Mouse (Mus musculus) erythroblast, adult 5-6 weeks (primary cell): ENCODE measurements at regions not wholly inside any gene's neighbourhood (a gene's known extent, or its start where the extent isn't known, plus 50 kb on each side); places are given as distances from the start of the nearest gene placed in this dataset.

ENCODE experiments used
- ATAC-seq: replicated peaks from 2 replicates; pipeline ENCODE4 v1.8.0; 2016; ENCODE audit warnings: moderate number of reproducible peaks, mild to moderate bottlenecking, moderate TSS enrichment, inconsistent platforms; ENCODE audit not compliant: poor library complexity, low FRiP score, severe bottlenecking

GRCm38 (mm10) chr11:57583636-57584277 lies 61.5 kb upstream of the Galnt10 start:
- ATAC-seq = no peak

DNA sequence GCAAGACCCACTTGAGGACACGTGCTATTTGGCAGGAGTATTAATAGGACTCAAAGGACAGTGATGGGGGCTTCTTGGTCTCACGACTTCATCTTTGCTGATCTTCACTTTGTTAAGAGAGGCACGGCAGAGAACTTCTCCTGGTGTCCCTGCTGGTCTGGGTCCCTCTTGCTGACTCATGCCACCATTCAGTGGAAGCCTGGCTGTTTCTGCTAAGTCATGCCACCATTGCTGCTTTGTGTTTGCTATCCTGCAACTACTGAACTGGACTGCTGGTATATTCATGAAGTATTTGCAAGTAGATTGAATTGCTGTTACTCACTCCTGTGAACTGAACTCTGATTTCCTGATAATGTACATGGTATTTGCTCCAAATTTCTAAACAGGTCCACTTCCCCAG lies 59.6 kb upstream of the Galnt10 start:
- peak; percentile 84 for ATAC-seq

DNA sequence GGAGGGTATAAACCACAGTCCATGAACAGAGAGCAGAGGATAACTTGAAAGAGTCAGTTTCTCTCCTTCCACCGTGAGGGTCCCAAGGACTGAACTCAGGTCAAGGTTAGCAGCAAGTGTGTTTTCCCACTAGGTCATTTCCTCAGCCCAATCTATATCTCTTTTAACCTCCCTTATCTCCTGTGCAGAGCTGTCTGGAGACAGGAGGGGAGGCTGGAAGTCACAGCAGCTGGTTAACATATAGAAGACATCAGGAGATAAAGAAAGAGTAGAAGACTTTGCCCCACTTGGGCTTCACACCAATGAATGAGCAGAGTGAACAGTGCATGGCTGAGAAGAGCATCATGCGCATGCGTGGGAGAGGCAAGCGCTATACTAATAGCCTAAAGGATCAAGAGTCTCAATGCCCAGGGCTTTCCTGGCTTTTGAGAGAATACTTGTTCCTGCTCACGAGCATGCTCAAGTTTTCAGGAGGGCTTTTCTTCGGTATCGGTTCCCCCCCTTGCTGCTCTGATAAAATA lies 53.0 kb upstream of the Galnt10 start:
- ATAC-seq = no peak
